In the genomic region with DNA sequence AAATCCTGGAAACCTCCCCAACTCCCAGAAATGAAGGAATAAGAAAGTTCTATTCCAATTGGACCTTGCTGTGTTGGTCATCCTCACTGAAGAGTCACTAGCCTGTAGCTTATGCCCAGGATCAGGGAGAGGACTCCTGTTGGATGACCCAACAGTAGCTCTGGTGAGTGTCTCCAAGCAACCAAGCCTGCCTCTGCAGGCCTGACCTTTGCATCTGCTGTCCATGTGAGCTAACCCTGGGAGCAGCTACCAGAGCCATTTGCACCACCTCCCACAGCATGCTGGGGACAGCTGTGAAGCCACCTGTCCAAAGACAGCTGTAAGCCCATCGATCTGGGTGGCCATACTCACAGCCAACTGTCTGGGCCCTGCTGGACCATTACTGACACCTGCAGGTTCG, we compare ENCODE assay signal across 30 mouse cellular contexts. TPM values are rescaled to one million over a fixed set of nuclear protein-coding genes. Genes with fewer than 3 reads are reported as not detected.
"Had no signal": no experiment of that assay in that cellular context is flagged by ENCODE, and none has a peak within 500 bp of the region (broad histone marks: within the 10 kb centered on the region; RNA-seq: fewer than 3 reads in every experiment).

A gene (plus strand): TSS at position 217 of the 400 bp plus-strand sequence.

- H3K27ac ChIP-seq: gastrocnemius, adult 2 months; heart, adult 2 months; hindbrain, embryonic 10.5 days; hindbrain, embryonic 12.5 days; hindbrain, embryonic 14.5 days; layer of hippocampus, adult 2 months; left cerebral cortex, adult 2 months; limb, embryonic 10.5 days; limb, embryonic 12.5 days; liver, embryonic 12.5 days had no signal

- H3K9me3 ChIP-seq: hindbrain, embryonic 10.5 days; hindbrain, embryonic 12.5 days; limb, embryonic 10.5 days; limb, embryonic 12.5 days; liver, embryonic 12.5 days had no signal

- DNase-seq: gastrocnemius, adult 2 months; gastrocnemius, postnatal 10 days; gastrocnemius, postnatal 25 days; heart, adult 2 months; heart, postnatal 10 days; heart, postnatal 4 days; kidney, adult 18-20 months; kidney, adult 8-10 months; kidney, postnatal 10 days; kidney, postnatal 25 days; kidney, postnatal 4 days; liver had no signal

- H3K4me3 ChIP-seq: gastrocnemius, adult 2 months; heart, adult 2 months; heart, embryonic 12.5 days; hindbrain, embryonic 10.5 days; hindbrain, embryonic 12.5 days; layer of hippocampus, adult 2 months; left cerebral cortex, adult 2 months; limb, embryonic 10.5 days; limb, embryonic 12.5 days; liver, embryonic 12.5 days had no signal

- H3K9ac ChIP-seq: heart, embryonic 12.5 days; hindbrain, embryonic 12.5 days; hindbrain, embryonic 14.5 days; limb, embryonic 12.5 days; liver, embryonic 12.5 days had no signal

- H3K27me3 ChIP-seq: heart, embryonic 12.5 days; hindbrain, embryonic 12.5 days; limb, embryonic 12.5 days; liver, embryonic 12.5 days had no signal

- H3K4me1 ChIP-seq: heart, embryonic 12.5 days; hindbrain, embryonic 10.5 days; hindbrain, embryonic 12.5 days; limb, embryonic 10.5 days; limb, embryonic 12.5 days; liver, embryonic 12.5 days had no signal

- H3K36me3 ChIP-seq: heart, embryonic 12.5 days; hindbrain, embryonic 10.5 days; hindbrain, embryonic 12.5 days; limb, embryonic 10.5 days; limb, embryonic 12.5 days; liver, embryonic 12.5 days had no signal

- H3K4me2 ChIP-seq: heart, embryonic 12.5 days; hindbrain, embryonic 12.5 days; hindbrain, embryonic 14.5 days; limb, embryonic 12.5 days; liver, embryonic 12.5 days had no signal

- ATAC-seq: hindbrain, embryonic 16.5 days; inflammation-experienced regulatory T-cells, adult 6 months; intestine, postnatal 0 days; liver, embryonic 12.5 days had no signal

RNA-seq across cellular contexts. Expression of the gene that starts here (rescaled TPM):
- polyA plus RNA-seq: frontal cortex, adult 2 months; heart, adult 2 months; heart, embryonic 12.5 days; heart, embryonic 14.5 days; heart, embryonic 16.5 days; hindbrain, embryonic 10.5 days; hindbrain, embryonic 12.5 days; hindbrain, embryonic 14.5 days; hindbrain, embryonic 16.5 days; inflammation-experienced regulatory T-cells, adult 6 months; intestine, postnatal 0 days; kidney, embryonic 14.5 days; kidney, embryonic 16.5 days; limb, embryonic 10.5 days; limb, embryonic 12.5 days; limb, embryonic 14.5 days; liver, embryonic 12.5 days had no signal
